Mouse (Mus musculus): ENCODE results near the gene Taf1d. TPM values are rescaled to one million over a fixed set of nuclear protein-coding genes. Genes with fewer than 3 reads are reported as not detected.
"Not testable (repeated sequence)": the region's sequence is repeated elsewhere in the genome, so short reads cannot be mapped to it uniquely, and the experiment has no call there.

Taf1d gene
- polyA plus RNA-seq, 1 experiment from 2014 or later, result 87.5 TPM

GRCm38 (mm10) chr9:15301399-15301798 is 4.6 kb upstream of the Taf1d start:
- no peak overlapping the region for H3K4me3 ChIP-seq (ENCODE audit: low read depth, low read length)
- no peaks in the 10 kb centered on the region for H3K36me3 ChIP-seq (ENCODE audit: control insufficient read depth, insufficient read depth, low read length)
- ATAC-seq (replicated peaks; ENCODE audit: low FRiP score, low TSS enrichment, low read depth), result no peak
- H3K27ac ChIP-seq (ENCODE audit: low read depth), result peak overlapping the region; percentile 82
- no peaks in the 10 kb centered on the region for H3K27me3 ChIP-seq (replicated peaks; ENCODE audit: control insufficient read depth, insufficient read depth, low read length)
- no peaks in the 10 kb centered on the region for H3K9me3 ChIP-seq (ENCODE audit: control insufficient read depth, low read length)
- 27% methylated on average over 6 of the region's 6 CpGs for WGBS
- peaks cover 6% of the 10 kb centered on the region; the same call in 1 of the 2 replicates for H3K4me1 ChIP-seq (replicated peaks; ENCODE audit: control insufficient read depth, insufficient read depth, low read length)
- peak overlapping the region; percentile 34 for H3K4me2 ChIP-seq (ENCODE audit: low read length)
- peak; percentile 61 for DNase-seq (ENCODE audit: low spot score)
- peak overlapping the region; percentile 18; the same call in 1 of the 2 replicates for H3K9ac ChIP-seq (ENCODE audit: low read length)

- not testable (repeated sequence) for H3K36me3 ChIP-seq (ENCODE audit: control insufficient read depth, insufficient read depth, low read length); DNase-seq (ENCODE audit: low spot score); ATAC-seq (replicated peaks; ENCODE audit: low FRiP score, low TSS enrichment, low read depth); H3K4me2 ChIP-seq (ENCODE audit: low read length); H3K9ac ChIP-seq (ENCODE audit: low read length); H3K4me1 ChIP-seq (replicated peaks; ENCODE audit: control insufficient read depth, insufficient read depth, low read length); H3K4me3 ChIP-seq (ENCODE audit: low read depth, low read length); H3K27me3 ChIP-seq (replicated peaks; ENCODE audit: control insufficient read depth, insufficient read depth, low read length); H3K9me3 ChIP-seq (ENCODE audit: control insufficient read depth, low read length); H3K27ac ChIP-seq (ENCODE audit: low read depth)
- WGBS, result 69% methylated on average over 6 of the region's 6 CpGs
Measured at GRCm38 (mm10) chr9:15302006-15302405, 4.0 kb upstream of the Taf1d start.

- DNase-seq (ENCODE audit: low spot score) (no peak), ATAC-seq (replicated peaks; ENCODE audit: low FRiP score, low TSS enrichment, low read depth) (no peak)
- Histone ChIP-seq H3K4me2 (ENCODE audit: low read length) (no peak overlapping the region), H3K27me3 (replicated peaks; ENCODE audit: control insufficient read depth, insufficient read depth, low read length) (no peaks in the 10 kb centered on the region), H3K9ac (ENCODE audit: low read length) (no peak overlapping the region), H3K4me1 (replicated peaks; ENCODE audit: control insufficient read depth, insufficient read depth, low read length) (peaks cover 13% of the 10 kb centered on the region), H3K27ac (ENCODE audit: low read depth) (no peak overlapping the region), H3K9me3 (ENCODE audit: control insufficient read depth, low read length) (no peaks in the 10 kb centered on the region), H3K36me3 (ENCODE audit: control insufficient read depth, insufficient read depth, low read length) (peaks cover 6% of the 10 kb centered on the region), H3K4me3 (ENCODE audit: low read depth, low read length) (no peak overlapping the region)
- WGBS, result 70% methylated on average over 2 of the region's 2 CpGs
Measured at GRCm38 (mm10) chr9:15302881-15303280, 3.1 kb upstream of the Taf1d start.

GRCm38 (mm10) chr9:15306398-15307119 is 545 bp downstream of the Taf1d start, which contains the start of gene 4931406C07Rik:
4931406C07Rik (minus strand) TSS chr9:15306448.
- WGBS, result under 1% methylated on average over 35 of the region's 35 CpGs
- H3K36me3 ChIP-seq (ENCODE audit: control insufficient read depth, insufficient read depth, low read length), result peaks cover 42% of the 10 kb centered on the region
- H3K9me3 ChIP-seq (ENCODE audit: control insufficient read depth, low read length), result no peaks in the 10 kb centered on the region
- peak within 1 kb of the TSS; percentile 92 for H3K27ac ChIP-seq (ENCODE audit: low read depth)
- DNase-seq (ENCODE audit: low spot score) (no peak), ATAC-seq (replicated peaks; ENCODE audit: low FRiP score, low TSS enrichment, low read depth) (peak; percentile 82)
- peak within 1 kb of the TSS; percentile 86 for H3K4me3 ChIP-seq (ENCODE audit: low read depth, low read length)
- peaks cover 22% of the 10 kb centered on the region for H3K4me1 ChIP-seq (replicated peaks; ENCODE audit: control insufficient read depth, insufficient read depth, low read length)
- H3K9ac ChIP-seq (ENCODE audit: low read length), result peak within 1 kb of the TSS; percentile 98
- H3K27me3 ChIP-seq (replicated peaks; ENCODE audit: control insufficient read depth, insufficient read depth, low read length), result no peaks in the 10 kb centered on the region
- peak within 1 kb of the TSS; percentile 87 for H3K4me2 ChIP-seq (ENCODE audit: low read length)

GRCm38 (mm10) chr9:15307257-15307656 is 1.2 kb downstream of the Taf1d start:
- H3K27ac ChIP-seq (ENCODE audit: low read depth), result no peak overlapping the region; the same call in 1 of the 2 replicates
- ATAC-seq (replicated peaks; ENCODE audit: low FRiP score, low TSS enrichment, low read depth) (no peak), DNase-seq (ENCODE audit: low spot score) (no peak)

GRCm38 (mm10) chr9:15308254-15308653 is 2.2 kb downstream of the Taf1d start:
- Histone ChIP-seq H3K36me3 (ENCODE audit: control insufficient read depth, insufficient read depth, low read length) (peaks cover 59% of the 10 kb centered on the region), H3K9me3 (ENCODE audit: control insufficient read depth, low read length) (no peaks in the 10 kb centered on the region), H3K4me1 (replicated peaks; ENCODE audit: control insufficient read depth, insufficient read depth, low read length) (peaks cover 20% of the 10 kb centered on the region), H3K27me3 (replicated peaks; ENCODE audit: control insufficient read depth, insufficient read depth, low read length) (no peaks in the 10 kb centered on the region), H3K9ac (ENCODE audit: low read length) (peak overlapping the region; percentile 98; the same call in 1 of the 2 replicates), H3K4me3 (ENCODE audit: low read depth, low read length) (0 out of 2 replicates have a peak overlapping the region, but pooled peaks have one; percentile 86), H3K27ac (ENCODE audit: low read depth) (no peak overlapping the region), H3K4me2 (ENCODE audit: low read length) (peak overlapping the region; percentile 87)
- 53% methylated on average over 2 of the region's 2 CpGs for WGBS
- no peak for DNase-seq (ENCODE audit: low spot score)
- no peak for ATAC-seq (replicated peaks; ENCODE audit: low FRiP score, low TSS enrichment, low read depth)

More at GRCm38 (mm10) chr9:15307257-15307656, 1.2 kb downstream of the Taf1d start:
- Histone ChIP-seq H3K4me3 (ENCODE audit: low read depth, low read length) (peak overlapping the region; percentile 86), H3K9ac (ENCODE audit: low read length) (peak overlapping the region; percentile 98), H3K36me3 (ENCODE audit: control insufficient read depth, insufficient read depth, low read length) (peaks cover 49% of the 10 kb centered on the region), H3K4me1 (replicated peaks; ENCODE audit: control insufficient read depth, insufficient read depth, low read length) (peaks cover 20% of the 10 kb centered on the region), H3K9me3 (ENCODE audit: control insufficient read depth, low read length) (no peaks in the 10 kb centered on the region), H3K27me3 (replicated peaks; ENCODE audit: control insufficient read depth, insufficient read depth, low read length) (no peaks in the 10 kb centered on the region), H3K4me2 (ENCODE audit: low read length) (peak overlapping the region; percentile 87)
- 15% methylated on average over 6 of the region's 6 CpGs for WGBS

GRCm38 (mm10) chr9:15309425-15309824 is 3.4 kb downstream of the Taf1d start:
- H3K4me3 ChIP-seq (ENCODE audit: low read depth, low read length), result 0 out of 2 replicates have a peak overlapping the region, but pooled peaks have one; percentile 1
- 55% methylated on average over 4 of the region's 4 CpGs for WGBS

GRCm38 (mm10) chr9:15310179-15310578 is 4.2 kb downstream of the Taf1d start:
- Histone ChIP-seq H3K4me2 (ENCODE audit: low read length) (peak overlapping the region; percentile 87; the same call in 1 of the 2 replicates), H3K4me1 (replicated peaks; ENCODE audit: control insufficient read depth, insufficient read depth, low read length) (peaks cover 20% of the 10 kb centered on the region), H3K27me3 (replicated peaks; ENCODE audit: control insufficient read depth, insufficient read depth, low read length) (no peaks in the 10 kb centered on the region), H3K9me3 (ENCODE audit: control insufficient read depth, low read length) (no peaks in the 10 kb centered on the region), H3K4me3 (ENCODE audit: low read depth, low read length) (no peak overlapping the region), H3K9ac (ENCODE audit: low read length) (no peak overlapping the region), H3K27ac (ENCODE audit: low read depth) (no peak overlapping the region), H3K36me3 (ENCODE audit: control insufficient read depth, insufficient read depth, low read length) (peaks cover 78% of the 10 kb centered on the region)
- WGBS, result 88% methylated on average over 1 of the region's 1 CpGs
- DNase-seq (ENCODE audit: low spot score), result no peak
- ATAC-seq (replicated peaks; ENCODE audit: low FRiP score, low TSS enrichment, low read depth), result no peak

More at GRCm38 (mm10) chr9:15309425-15309824, 3.4 kb downstream of the Taf1d start:
- DNase-seq (ENCODE audit: low spot score), result no peak
- no peak overlapping the region for H3K9ac ChIP-seq (ENCODE audit: low read length)
- peaks cover 71% of the 10 kb centered on the region for H3K36me3 ChIP-seq (ENCODE audit: control insufficient read depth, insufficient read depth, low read length)
- peak overlapping the region; percentile 87 for H3K4me2 ChIP-seq (ENCODE audit: low read length)
- ATAC-seq (replicated peaks; ENCODE audit: low FRiP score, low TSS enrichment, low read depth), result no peak
- H3K27me3 ChIP-seq (replicated peaks; ENCODE audit: control insufficient read depth, insufficient read depth, low read length), result no peaks in the 10 kb centered on the region
- peaks cover 20% of the 10 kb centered on the region for H3K4me1 ChIP-seq (replicated peaks; ENCODE audit: control insufficient read depth, insufficient read depth, low read length)
- no peaks in the 10 kb centered on the region for H3K9me3 ChIP-seq (ENCODE audit: control insufficient read depth, low read length)
- no peak overlapping the region for H3K27ac ChIP-seq (ENCODE audit: low read depth)
